20 mouse cellular contexts compared by ENCODE assay signal in the genomic region with DNA sequence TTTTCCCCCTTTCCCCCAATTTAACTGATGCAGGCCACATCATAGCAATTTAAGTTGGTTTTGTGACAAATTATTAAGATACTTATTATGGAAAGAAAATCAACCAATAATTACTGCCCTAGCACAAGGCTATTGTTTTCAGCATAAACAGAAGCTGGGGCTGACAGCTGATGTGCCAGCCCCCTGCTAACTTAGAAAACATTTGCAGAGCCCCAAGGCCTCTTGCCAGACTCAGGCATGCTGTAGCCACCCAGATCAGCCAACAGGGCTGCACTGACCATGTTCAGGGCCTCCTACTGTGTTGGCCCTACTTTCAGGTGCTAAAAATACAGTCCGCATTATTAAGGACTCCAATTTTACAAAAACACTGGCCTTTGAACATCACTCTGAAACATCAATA.
DNase-seq lines count a peak whose midpoint lies in the region; ATAC-seq and TF ChIP-seq lines count a peak whose summit lies in the region.
"Had no signal": no experiment of that assay in that cellular context is flagged by ENCODE, and none has a peak within 500 bp of the region (broad histone marks: within the 10 kb centered on the region; RNA-seq: fewer than 3 reads in every experiment).

No protein-coding gene starts in this region.

- ATAC-seq in hindbrain, embryonic 13.5 days (ENCODE audit: low FRiP score) = no peak
- peak; percentile 56 for ATAC-seq in hindbrain, postnatal 0 days
- ATAC-seq in liver, postnatal 0 days = no peak
- ATAC-seq: CD4-positive, CD25-positive, alpha-beta regulatory T cell, adult 4 months; intestine, embryonic 16.5 days had no signal

- TF ChIP-seq EP300 in liver, postnatal 0 days (IDR thresholded peaks at IDR 0.05; ENCODE audit: low read depth) = no peak

- no peak overlapping the region for H3K9ac ChIP-seq in hindbrain, embryonic 13.5 days
- no peak overlapping the region for H3K9ac ChIP-seq in hindbrain, postnatal 0 days (replicated peaks; ENCODE audit: low read length)
- no peak overlapping the region for H3K9ac ChIP-seq in liver, postnatal 0 days (replicated peaks)
- H3K9ac ChIP-seq: limb, embryonic 15.5 days; midbrain, embryonic 15.5 days; neural tube, embryonic 12.5 days had no signal

- H3K4me2 ChIP-seq in hindbrain, embryonic 13.5 days = no peak overlapping the region
- H3K4me2 ChIP-seq in hindbrain, postnatal 0 days (ENCODE audit: low read depth, low read length) = no peak overlapping the region
- H3K4me2 ChIP-seq in liver, postnatal 0 days (ENCODE audit: low read depth, low read length) = no peak overlapping the region
- H3K4me2 ChIP-seq: limb, embryonic 15.5 days; midbrain, embryonic 15.5 days; neural tube, embryonic 12.5 days had no signal

- H3K27ac ChIP-seq in hindbrain, embryonic 13.5 days = peak overlapping the region; percentile 56; the same call in 1 of the 2 replicates
- H3K27ac ChIP-seq in hindbrain, embryonic 10.5 days = no peak overlapping the region
- peak overlapping the region; percentile 36; the same call in 1 of the 2 replicates for H3K27ac ChIP-seq in hindbrain, postnatal 0 days
- H3K27ac ChIP-seq in liver, postnatal 0 days (ENCODE audit: low read depth) = no peak overlapping the region
- H3K27ac ChIP-seq: embryonic facial prominence, embryonic 10.5 days; kidney, postnatal 0 days; limb, embryonic 15.5 days; neural tube, embryonic 12.5 days; stomach, postnatal 0 days had no signal

- H3K9me3 ChIP-seq in hindbrain, embryonic 13.5 days = no peaks in the 10 kb centered on the region
- H3K9me3 ChIP-seq in hindbrain, embryonic 10.5 days = no peaks in the 10 kb centered on the region
- no peaks in the 10 kb centered on the region for H3K9me3 ChIP-seq in hindbrain, postnatal 0 days (ENCODE audit: low read length)
- no peaks in the 10 kb centered on the region for H3K9me3 ChIP-seq in liver, postnatal 0 days (ENCODE audit: low read length)
- H3K9me3 ChIP-seq: embryonic facial prominence, embryonic 10.5 days; limb, embryonic 15.5 days; midbrain, embryonic 15.5 days; neural tube, embryonic 12.5 days had no signal

- peaks cover 26% of the 10 kb centered on the region for H3K4me1 ChIP-seq in hindbrain, embryonic 13.5 days (replicated peaks)
- peaks cover 12% of the 10 kb centered on the region for H3K4me1 ChIP-seq in hindbrain, embryonic 10.5 days (replicated peaks)
- no peaks in the 10 kb centered on the region; the same call in 1 of the 2 replicates for H3K4me1 ChIP-seq in hindbrain, postnatal 0 days (ENCODE audit: insufficient read depth, low read length)
- H3K4me1 ChIP-seq in liver, postnatal 0 days (ENCODE audit: insufficient read depth) = no peaks in the 10 kb centered on the region

- H3K4me3 ChIP-seq in hindbrain, embryonic 13.5 days = no peak overlapping the region
- H3K4me3 ChIP-seq in hindbrain, embryonic 10.5 days = no peak overlapping the region
- H3K4me3 ChIP-seq in hindbrain, postnatal 0 days (ENCODE audit: low read length) = no peak overlapping the region
- H3K4me3 ChIP-seq in liver, postnatal 0 days (ENCODE audit: low read depth, low read length) = no peak overlapping the region
- H3K4me3 ChIP-seq: embryonic facial prominence, embryonic 10.5 days; erythroblast, embryonic 14.5 days; limb, embryonic 15.5 days; midbrain, embryonic 15.5 days; neural tube, embryonic 12.5 days had no signal

- no peaks in the 10 kb centered on the region for H3K36me3 ChIP-seq in hindbrain, embryonic 13.5 days
- no peaks in the 10 kb centered on the region for H3K36me3 ChIP-seq in hindbrain, embryonic 10.5 days
- H3K36me3 ChIP-seq in hindbrain, postnatal 0 days (ENCODE audit: insufficient read depth, low read length) = no peaks in the 10 kb centered on the region
- no peaks in the 10 kb centered on the region for H3K36me3 ChIP-seq in liver, postnatal 0 days (replicated peaks; ENCODE audit: insufficient read depth, low read length)
- H3K36me3 ChIP-seq: embryonic facial prominence, embryonic 10.5 days; limb, embryonic 15.5 days; midbrain, embryonic 15.5 days; neural tube, embryonic 12.5 days had no signal

- H3K27me3 ChIP-seq in hindbrain, embryonic 13.5 days = no peaks in the 10 kb centered on the region
- no peaks in the 10 kb centered on the region for H3K27me3 ChIP-seq in hindbrain, embryonic 10.5 days (ENCODE audit: insufficient read depth, poor library complexity, severe bottlenecking)
- no peaks in the 10 kb centered on the region for H3K27me3 ChIP-seq in hindbrain, postnatal 0 days (ENCODE audit: insufficient read depth, low read length)
- no peaks in the 10 kb centered on the region for H3K27me3 ChIP-seq in liver, postnatal 0 days (ENCODE audit: insufficient read depth, low read length)
- H3K27me3 ChIP-seq: limb, embryonic 15.5 days; midbrain, embryonic 15.5 days; neural tube, embryonic 12.5 days had no signal

- 83% methylated on average over 1 of the region's 1 CpGs for WGBS in hindbrain, embryonic 13.5 days
- 88% methylated on average over 1 of the region's 1 CpGs for WGBS in hindbrain, embryonic 10.5 days
- 41% methylated on average over 1 of the region's 1 CpGs for WGBS in hindbrain, postnatal 0 days
- 82% methylated on average over 1 of the region's 1 CpGs for WGBS in liver, postnatal 0 days (ENCODE audit: insufficient replicate concordance)

- no peak for DNase-seq in hindbrain, embryonic 10.5 days (ENCODE audit: low spot score)
- peak; percentile 76 to 82 for DNase-seq in cerebellum, adult 18-20 months
- peak; percentile 70 to 86 for DNase-seq in cerebellum, postnatal 10 days
- peak; percentile 31 for DNase-seq in hindbrain, postnatal 0 days (ENCODE audit: low spot score)
- no peak for DNase-seq in liver, postnatal 0 days
- no peak for DNase-seq in lung, postnatal 4 days
- DNase-seq: adrenal gland, postnatal 10 days; lung, adult 2 months; right cerebral cortex, adult 18-20 months; thymus, postnatal 14 days had no signal

- TF ChIP-seq CTCF in hindbrain, postnatal 0 days (IDR thresholded peaks at IDR 0.05; ENCODE audit: low read depth) = no peak
- no peak for TF ChIP-seq CTCF in liver, postnatal 0 days (IDR thresholded peaks at IDR 0.05; ENCODE audit: low read depth)

Comparison
In these comparisons a context has a peak if more than half of its experiments do, and no peak if none do; other contexts are left out.
1. H3K27ac ChIP-seq: peak in hindbrain, embryonic 13.5 days (single experiment) and hindbrain, postnatal 0 days (single experiment); none in hindbrain, embryonic 10.5 days (single experiment) and liver, postnatal 0 days (single experiment).
2. DNase-seq: peak in cerebellum, adult 18-20 months (2 of 2), cerebellum, postnatal 10 days (2 of 2) and hindbrain, postnatal 0 days (single experiment); none in hindbrain, embryonic 10.5 days (single experiment), liver, postnatal 0 days (single experiment) and lung, postnatal 4 days (0 of 2).